Mouse (Mus musculus) left cerebral cortex, postnatal 4 days (tissue): ENCODE measurements around the gene Mroh7. TPM values are rescaled to one million over a fixed set of nuclear protein-coding genes. Genes with fewer than 3 reads are reported as not detected.
A peak's percentile ranks its signal among the peaks of the same experiment; 100 is the strongest.
"Not testable (repeated sequence)": the region's sequence is repeated elsewhere in the genome, so short reads cannot be mapped to it uniquely, and the experiment has no call there.

Experiments used
- DNase-seq: peaks from one replicate; pipeline ENCODE4 v3.0.0-alpha.2; 2022
- intact Hi-C: fragments of 180-260 bp; cut with DNase I; formaldehyde crosslinking; loops from one replicate; pipeline ENCODE4 v1.15.1; 2025
- total RNA-seq, 2 experiments: library from RNA; stranded (reverse); gene quantifications; 2 replicates each; pipeline ENCODE4 v1.2.3; 2021

Mroh7 gene
- total RNA-seq, result 1 to 10 TPM; 1.3 to 1.6 TPM

DNA sequence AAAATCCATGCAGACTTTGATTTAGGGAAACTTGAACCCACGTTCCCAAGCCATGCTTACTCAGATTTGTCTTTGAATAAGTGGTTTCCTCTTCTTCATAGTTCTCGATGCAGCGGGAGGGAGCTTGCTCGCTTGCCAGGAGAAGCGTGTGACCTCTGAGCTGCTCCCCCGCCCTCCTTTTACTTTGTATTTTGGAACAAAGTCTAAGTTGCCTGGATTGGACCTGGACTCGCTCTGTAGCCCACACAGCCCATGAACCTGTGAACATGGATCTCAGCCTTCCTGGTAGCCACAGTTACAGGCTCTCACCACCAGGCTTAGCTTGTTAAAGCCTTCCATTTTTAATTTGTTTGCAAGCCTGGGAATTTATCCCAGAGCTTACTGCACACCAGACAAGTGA, at the start of gene Mroh7:
Mroh7 (minus strand) TSS at position 112 of the 400 bp plus-strand sequence.
- DNase-seq, result no peak
- intact Hi-C loops, result no loop called here

DNA sequence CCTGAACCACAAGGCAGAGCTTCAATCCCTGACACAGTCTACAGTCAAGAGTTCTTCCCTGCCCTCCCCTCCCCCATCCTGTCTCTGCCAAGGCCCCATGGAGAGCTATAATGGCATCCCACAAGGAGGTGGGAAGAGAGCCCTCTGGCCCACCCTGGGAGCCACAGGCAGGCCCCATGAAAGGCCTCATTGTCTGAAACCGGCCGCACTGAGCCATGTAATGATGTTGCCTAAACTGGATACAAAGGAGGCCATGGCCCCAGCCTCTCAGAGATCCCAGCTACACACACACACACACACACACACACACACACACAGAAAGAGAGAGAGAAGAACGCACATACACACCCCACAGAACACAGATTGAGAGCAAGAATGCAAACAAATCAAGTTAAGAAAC, 49.3 kb upstream of the Mroh7 start:
- peak; percentile 34 for DNase-seq
- intact Hi-C loops, result no loop called here

- peak; percentile 98 for DNase-seq
- intact Hi-C loops, result no loop called here
Measured at GRCm38 (mm10) chr4:106778116-106778788, 47.5 kb upstream of the Mroh7 start.

DNA sequence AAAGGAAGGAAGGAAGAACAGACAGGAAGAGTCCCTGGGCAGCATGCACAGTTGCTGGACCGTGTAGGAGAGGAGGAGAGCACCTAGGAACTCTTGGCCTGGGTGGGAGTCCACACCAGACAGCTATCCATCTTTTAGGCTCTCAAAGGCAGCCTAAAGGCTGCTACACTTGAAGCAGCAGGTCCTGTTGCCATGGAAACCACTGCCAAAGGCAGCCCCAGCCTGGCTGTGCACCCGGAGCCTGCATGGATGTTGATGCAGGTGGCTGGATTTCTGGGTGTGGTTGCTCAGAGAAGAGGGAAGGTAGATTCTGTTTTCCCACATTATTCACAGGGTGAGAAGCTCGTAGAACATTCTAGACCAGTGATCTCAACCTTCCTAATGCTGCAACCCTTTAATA, 46.3 kb upstream of the Mroh7 start:
- intact Hi-C loops, result no loop called here
- peak; percentile 57 for DNase-seq

- intact Hi-C loops, DNase-seq: not testable (repeated sequence)
Measured at GRCm38 (mm10) chr4:106775767-106776166, 45.0 kb upstream of the Mroh7 start.

DNA sequence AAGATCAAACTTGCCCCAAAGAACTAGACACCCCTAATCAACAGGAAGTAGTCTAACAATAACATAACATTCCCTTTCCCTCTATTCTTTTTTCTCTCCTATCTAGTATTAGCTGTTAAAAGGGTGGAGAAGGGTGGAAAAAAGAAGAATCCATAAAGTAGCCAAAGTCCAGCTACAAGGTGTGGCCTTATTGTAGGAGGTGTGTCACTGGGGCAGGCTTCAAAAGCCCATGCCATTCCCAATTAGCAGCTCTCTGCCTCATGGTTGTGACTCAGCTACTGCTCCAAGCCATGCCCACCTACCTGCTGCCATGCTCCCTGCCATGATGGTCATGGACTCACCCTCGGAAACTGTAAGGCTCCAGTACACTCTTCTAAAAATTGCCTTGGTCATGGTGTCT, 41.8 kb upstream of the Mroh7 start:
- DNase-seq, result no peak
- intact Hi-C loops, result no loop called here

- intact Hi-C loops, result no loop called here
- no peak for DNase-seq
Measured at GRCm38 (mm10) chr4:106769306-106769705, 38.6 kb upstream of the Mroh7 start.

DNA sequence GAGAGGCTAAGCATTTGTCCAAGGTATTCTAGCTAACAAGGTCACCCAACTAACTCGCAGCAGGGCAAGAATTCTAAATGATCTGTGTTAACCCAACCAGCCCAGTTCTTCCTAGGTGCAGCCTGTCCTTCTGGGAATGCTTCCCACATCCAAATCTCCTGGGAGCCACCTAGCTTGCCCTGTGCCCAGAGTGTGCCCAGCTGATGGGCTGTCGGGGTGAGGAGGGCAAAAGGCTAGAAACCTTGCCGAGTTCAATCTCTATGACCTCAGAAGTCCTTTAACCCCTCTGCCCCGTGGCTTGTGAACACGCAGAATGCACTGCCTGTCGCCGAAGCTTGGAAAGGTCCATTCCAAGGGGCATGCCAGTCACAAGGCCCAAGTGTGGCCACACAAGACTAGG, 33.4 kb upstream of the Mroh7 start:
- DNase-seq, result no peak
- intact Hi-C loops, result no loop called here

DNA sequence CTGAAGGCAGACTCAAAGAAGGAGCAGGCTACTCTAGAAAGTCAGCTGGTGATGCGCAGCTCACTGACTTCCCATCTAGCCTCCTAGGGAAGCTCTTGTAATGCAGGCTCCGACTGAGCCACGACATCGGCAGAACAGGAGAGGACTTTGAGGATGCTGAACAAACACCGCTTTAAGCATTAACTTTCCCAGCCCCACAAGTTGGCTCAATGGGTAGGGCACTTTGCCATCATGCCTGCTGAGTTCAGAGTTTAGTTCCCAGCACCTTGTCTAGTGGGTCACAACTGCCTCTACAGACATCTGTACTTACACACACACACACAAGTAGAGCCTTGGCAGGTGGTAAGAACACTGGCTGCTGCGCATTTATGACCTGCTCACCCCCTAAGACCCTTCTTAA, 21.0 kb upstream of the Mroh7 start:
- no peak for DNase-seq
- intact Hi-C loops, result no loop called here

GRCm38 (mm10) chr4:106749699-106750098, 19.0 kb upstream of the Mroh7 start:
- intact Hi-C loops, result loop anchor here (5.0 kb wide), 1 partner anchor 413 kb away; no protein-coding TSS in a partner anchor
- peak; percentile 70 for DNase-seq

- intact Hi-C loops, result loop anchor here (5.0 kb wide), 1 partner anchor 415 kb away; no protein-coding TSS in a partner anchor
- peak; percentile 21 for DNase-seq
Measured at GRCm38 (mm10) chr4:106747001-106747580, 16.4 kb upstream of the Mroh7 start.

- no peak for DNase-seq
- intact Hi-C loops, result loop anchor here (5.0 kb wide), 1 partner anchor 416 kb away; no protein-coding TSS in a partner anchor
Measured at GRCm38 (mm10) chr4:106745862-106746261, 15.1 kb upstream of the Mroh7 start.

- no peak for DNase-seq
- intact Hi-C loops, result no loop called here
Measured at GRCm38 (mm10) chr4:106737904-106738303, 7.2 kb upstream of the Mroh7 start.

DNA sequence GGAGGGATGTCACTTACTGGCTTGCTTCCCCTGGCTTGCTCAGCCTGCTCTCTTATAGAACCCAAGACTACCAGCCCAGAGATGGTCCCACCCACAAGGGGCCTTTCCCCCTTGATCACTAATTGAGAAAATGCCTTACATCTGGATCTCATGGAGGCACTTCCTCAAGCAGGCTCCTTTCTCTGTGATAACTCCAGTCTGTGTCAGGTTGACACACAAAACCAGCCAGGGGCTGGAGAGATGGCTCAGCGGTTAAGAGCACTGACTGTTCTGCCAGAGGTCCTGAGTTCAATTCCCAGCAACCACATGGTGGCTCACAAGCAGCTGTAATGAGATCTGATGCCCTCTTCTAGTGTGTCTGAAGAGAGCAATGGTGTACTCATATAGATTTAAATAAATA, 6.2 kb upstream of the Mroh7 start:
- DNase-seq, intact Hi-C loops: not testable (repeated sequence)

GRCm38 (mm10) chr4:106733636-106734035, 2.9 kb upstream of the Mroh7 start, which contains the start of gene Fam151a:
Gene Fam151a, plus strand, starts transcription at chr4:106733889.
- DNase-seq, result no peak
- intact Hi-C loops, result no loop called here

DNA sequence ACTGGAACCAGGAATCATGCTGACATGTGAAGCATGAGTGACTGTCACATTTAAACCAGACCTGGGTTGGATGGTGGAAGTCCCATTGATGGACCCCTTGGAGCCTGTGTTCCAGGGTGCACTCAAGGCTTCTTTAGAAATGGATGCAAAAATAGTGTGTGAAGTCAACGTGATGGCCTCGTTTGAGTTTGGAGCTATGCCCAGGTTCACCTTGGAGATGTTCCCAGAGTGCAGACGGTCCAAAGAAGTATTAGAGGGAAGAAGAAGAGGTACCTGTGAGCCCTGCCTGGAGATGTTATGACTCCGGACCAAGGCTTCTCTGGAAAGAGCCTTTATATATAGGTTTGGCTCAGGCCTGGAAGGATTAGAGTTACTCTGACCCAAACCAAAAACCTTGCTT, 10.1 kb downstream of the Mroh7 start:
- no peak for DNase-seq
- intact Hi-C loops, result no loop called here

- intact Hi-C loops, result no loop called here
- no peak for DNase-seq
Measured at GRCm38 (mm10) chr4:106713622-106714021, 17.1 kb downstream of the Mroh7 start.

GRCm38 (mm10) chr4:106708408-106708807, 22.3 kb downstream of the Mroh7 start:
- peak; percentile 89 for DNase-seq
- intact Hi-C loops, result loop anchor here (1.0 to 5.0 kb wide), 2 partner anchors 77 to 91 kb away; partner anchors contain the start of gene Lexm

GRCm38 (mm10) chr4:106707957-106708356, 22.8 kb downstream of the Mroh7 start:
- DNase-seq, result no peak
- intact Hi-C loops, result loop anchor here (1.0 to 5.0 kb wide), 2 partner anchors 77 to 91 kb away; partner anchors contain the start of gene Lexm

DNA sequence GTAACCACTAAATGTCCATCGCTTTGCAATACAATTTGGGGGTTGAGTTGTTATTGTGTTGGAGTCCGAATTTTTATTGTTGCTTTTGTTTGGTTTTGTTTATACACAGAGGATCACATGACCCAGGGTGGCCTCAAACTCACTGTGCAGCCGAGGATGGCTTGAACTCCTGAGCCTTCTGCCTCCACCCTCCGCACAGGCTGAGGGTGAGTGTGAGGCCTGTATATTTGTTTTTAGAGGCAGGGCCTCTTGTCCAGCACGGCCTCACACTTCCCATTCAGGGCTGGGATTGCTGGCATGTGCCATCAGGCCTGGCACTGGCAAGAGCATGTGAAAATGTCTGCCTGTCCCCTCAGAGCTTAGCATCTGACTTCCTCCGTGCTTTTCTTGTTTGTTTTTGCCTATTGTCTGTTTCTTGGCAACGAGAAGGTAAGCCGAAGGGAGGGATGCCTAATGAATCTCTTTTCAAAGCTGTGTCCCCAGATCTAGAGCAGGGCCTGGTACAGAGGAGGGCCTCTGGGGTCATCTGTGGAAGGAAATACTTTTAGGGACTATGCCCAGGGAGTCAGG, 25.5 kb downstream of the Mroh7 start:
- peak; percentile 26 for DNase-seq
- intact Hi-C loops, result loop anchor here (5.0 kb wide), 1 partner anchor 88 kb away; the partner anchor contains the start of gene Lexm

- peak; percentile 81 for DNase-seq
- intact Hi-C loops, result no loop called here
Measured at GRCm38 (mm10) chr4:106704416-106704815, 26.3 kb downstream of the Mroh7 start.

DNA sequence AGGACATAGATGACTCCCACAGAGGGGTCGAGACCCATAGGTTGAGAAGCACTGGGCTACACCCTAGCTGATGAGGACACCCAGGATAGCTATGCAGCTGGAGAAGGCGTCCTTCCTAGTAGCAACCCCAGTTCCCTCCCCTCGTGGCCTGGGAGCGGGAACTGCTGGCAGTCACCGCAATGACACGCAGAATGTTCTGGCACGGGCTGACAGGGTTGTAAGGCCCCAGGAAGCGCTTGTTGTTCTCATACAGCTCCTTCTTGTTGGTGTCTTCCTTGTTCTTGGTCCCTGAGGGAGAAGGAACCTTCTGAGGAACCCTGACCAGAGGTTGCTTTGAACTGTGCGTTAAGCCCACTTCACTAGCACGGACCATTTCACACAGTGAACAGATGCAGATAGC, 26.8 kb downstream of the Mroh7 start:
- DNase-seq, result peak; percentile 34
- intact Hi-C loops, result no loop called here
